Mouse (Mus musculus) bone marrow, adult 2 months (tissue): ENCODE data around the gene Agxt2. TPM values are rescaled to one million over a fixed set of nuclear protein-coding genes. Genes with fewer than 3 reads are reported as not detected.

Source experiments
- H3K27ac ChIP-seq: fragments of 200-500 bp; 2 replicates; pipeline ENCODE4 v1.5.1; 2012; ENCODE audit warnings: low read depth, mild to moderate bottlenecking, control low read depth, inconsistent platforms, low read length; ENCODE audit not compliant: control insufficient read depth, poor library complexity, insufficient read depth
- H3K4me1 ChIP-seq: fragments of 200-500 bp; 2 replicates; pipeline ENCODE4 v1.6.1; 2011; ENCODE audit warnings: low read length; ENCODE audit not compliant: control insufficient read depth, insufficient read depth
- H3K4me3 ChIP-seq: fragments of 200-500 bp; replicated peaks from 2 replicates; pipeline ENCODE3; 2011; ENCODE audit warnings: mild to moderate bottlenecking, low read depth, low read length, control low read depth; ENCODE audit not compliant: control insufficient read depth
- CTCF ChIP-seq: fragments of 200-500 bp; IDR thresholded peaks from 2 replicates; pipeline ENCODE4 v1.5.1; 2011; ENCODE audit warnings: low read length, control low read depth; ENCODE audit not compliant: control insufficient read depth, insufficient read depth
- POLR2A ChIP-seq: fragments of 200-500 bp; IDR thresholded peaks from 2 replicates; pipeline ENCODE4 v1.6.1; 2011; ENCODE audit warnings: low read depth, mild to moderate bottlenecking, control low read depth, low read length, borderline replicate concordance; ENCODE audit not compliant: control insufficient read depth
- WGBS: fragments of 180-500 bp; shearing (Covaris S2); methylation state at CpG from one replicate; pipeline ENCODE4 v1.1.7; 2018; 5-methylcytosine and 5-hydroxymethylcytosine counted together
- polyA plus RNA-seq: library from polyadenylated mRNA; stranded (reverse); fragments of >200 nt; gene quantifications from 2 replicates; pipeline ENCODE4 v1.2.4, GENCODE M21; 2011; ENCODE audit warnings: low replicate concordance; ENCODE audit not compliant: missing spikeins, insufficient read depth, insufficient read length

The Agxt2 gene
- polyA plus RNA-seq, 1 experiment, result not detected

- WGBS, result 80% methylated on average over 3 of the region's 3 CpGs
- Histone ChIP-seq H3K27ac (no peak overlapping the region), H3K4me3 (no peak overlapping the region), H3K4me1 (no peaks in the 10 kb centered on the region)
- TF ChIP-seq POLR2A (no peak), CTCF (no peak)
Observed at GRCm38 (mm10) chr15:10447102-10447501, 88.8 kb downstream of the Agxt2 start.

Other genes with a start within 250 kb of the Agxt2 start
- 1.1 TPM in 2 replicates for gene Prlr, start 181.3 kb upstream of the Agxt2 start, polyA plus RNA-seq
- gene Gm21973, start 33.2 kb upstream of the Agxt2 start, polyA plus RNA-seq, result not detected in 2 replicates
- gene Dnajc21, start 112.0 kb downstream of the Agxt2 start, polyA plus RNA-seq, result 20.1 and 21.6 TPM in 2 replicates
- 15.1 and 45.1 TPM in 2 replicates for gene Brix1, start 127.4 kb downstream of the Agxt2 start, polyA plus RNA-seq
- 8.7 and 10.5 TPM in 2 replicates for gene Rad1, start 127.5 kb downstream of the Agxt2 start, polyA plus RNA-seq
- gene Ttc23l, start 200.1 kb downstream of the Agxt2 start, polyA plus RNA-seq, result not detected in 2 replicates